Mouse (Mus musculus) brain, embryonic 14.5 days (tissue): ENCODE results near the gene Pcdh15.

Source experiments
- CTCF ChIP-seq: fragments of 200-500 bp; IDR thresholded peaks from 2 replicates; pipeline ENCODE4 v1.5.1; 2012; ENCODE audit warnings: inconsistent platforms, mild to moderate bottlenecking, moderate library complexity, borderline replicate concordance; ENCODE audit not compliant: insufficient read depth, insufficient read length; ENCODE audit errors: extremely low read depth
- POLR2A ChIP-seq: fragments of 200-500 bp; IDR thresholded peaks from 2 replicates; pipeline ENCODE4 v1.6.1; 2012; ENCODE audit warnings: mild to moderate bottlenecking, inconsistent platforms, borderline replicate concordance; ENCODE audit not compliant: poor library complexity, insufficient read depth, insufficient read length, severe bottlenecking; ENCODE audit errors: extremely low read depth

DNA sequence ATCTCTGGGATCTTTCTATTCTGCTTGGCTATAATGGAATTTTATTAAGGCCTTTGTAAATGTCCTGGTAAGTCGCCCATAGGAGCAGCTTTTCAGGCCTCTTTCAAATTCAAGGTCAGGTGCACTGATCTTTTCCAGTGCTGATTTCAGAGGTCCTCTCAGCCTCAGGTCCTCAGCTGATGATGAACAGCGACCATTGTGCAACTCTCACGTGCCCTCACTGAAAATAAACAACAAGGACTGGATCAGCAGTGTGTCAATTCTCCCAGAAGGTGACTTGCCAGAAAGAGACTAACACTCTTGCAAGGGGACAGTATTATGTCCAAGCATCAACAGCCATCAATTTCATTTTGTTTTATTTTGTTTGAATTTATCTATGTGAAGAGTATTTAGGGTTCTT lies 654.7 kb downstream of the Pcdh15 start:
- TF ChIP-seq POLR2A (no peak), CTCF (no peak)
